Mouse (Mus musculus) thymus, postnatal 25 days (tissue): ENCODE results near the gene Ube4b.

Experiments
- DNase-seq: peaks from one replicate; pipeline ENCODE4 v3.0.0; 2022

The Ube4b gene

DNA sequence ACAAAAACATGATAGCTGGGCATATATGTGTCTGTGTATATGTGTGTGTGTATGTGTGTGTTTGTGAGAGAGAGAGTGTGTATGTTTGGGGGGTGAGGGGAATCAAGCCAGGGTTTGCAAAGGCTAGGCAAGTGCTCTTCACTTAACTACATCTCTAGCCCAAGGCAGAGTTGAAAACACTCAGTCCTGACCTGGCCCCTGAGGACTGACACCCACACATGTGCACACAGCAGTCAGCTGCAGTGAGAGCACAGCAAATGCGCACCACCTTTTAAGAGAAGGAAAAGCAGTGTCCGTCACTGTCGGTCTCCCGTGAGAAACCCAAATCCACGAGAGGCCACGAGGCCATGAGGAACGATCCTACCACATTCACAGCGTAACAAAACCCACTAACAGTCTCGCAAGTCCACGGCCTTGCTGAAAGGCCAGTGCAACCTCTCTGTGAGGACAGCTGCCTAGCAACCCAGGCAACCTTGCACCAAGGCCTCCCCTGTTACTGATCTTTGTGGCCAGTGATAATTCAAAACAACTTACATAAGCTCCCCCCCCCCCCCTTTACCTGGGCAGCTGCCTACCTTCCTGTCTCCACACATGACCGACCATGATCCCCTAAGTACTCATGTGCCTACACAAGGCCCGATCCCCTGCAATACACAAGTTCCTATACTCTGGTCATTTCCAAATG is 33.1 kb downstream of the Ube4b start:
- no peak for DNase-seq

DNA sequence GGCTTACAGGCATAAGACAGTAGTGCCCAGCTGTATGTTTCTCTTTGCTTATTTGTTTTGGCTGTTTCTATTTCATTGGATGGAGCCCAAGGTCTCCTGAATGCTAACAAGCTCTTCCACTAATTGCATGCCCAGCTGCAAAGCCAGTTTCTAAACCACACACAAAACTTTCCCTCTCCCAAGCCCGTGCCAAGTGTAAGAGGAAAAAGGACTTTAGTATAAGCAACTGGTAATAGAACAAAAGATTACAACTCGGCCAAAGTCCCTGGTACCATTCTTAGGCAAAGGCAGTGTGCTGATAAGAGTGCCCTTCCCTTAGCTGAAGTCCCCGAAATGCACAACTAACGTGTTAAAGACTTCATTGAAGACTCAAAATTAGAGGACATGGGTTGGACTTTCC is 34.2 kb downstream of the Ube4b start:
- no peak for DNase-seq

DNA sequence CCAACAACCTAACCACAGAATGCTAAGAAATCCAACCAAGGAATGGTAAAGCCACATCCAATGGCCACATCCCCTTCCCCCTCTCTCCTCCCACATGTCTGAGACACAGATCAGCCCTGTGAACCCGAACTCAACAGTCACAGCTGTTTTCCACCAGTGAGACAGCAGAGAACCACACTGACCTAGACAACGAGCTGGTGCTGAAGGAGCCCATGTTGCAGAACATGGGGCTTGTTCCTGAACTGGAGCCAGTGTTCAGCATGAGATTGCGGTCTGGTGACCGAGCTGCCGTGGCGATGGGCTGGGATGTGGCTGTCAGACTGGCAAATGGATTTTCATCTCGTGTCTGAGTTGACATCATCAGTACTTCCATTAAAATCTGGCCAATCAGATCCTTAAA is 45.5 kb downstream of the Ube4b start:
- DNase-seq: no peak

DNA sequence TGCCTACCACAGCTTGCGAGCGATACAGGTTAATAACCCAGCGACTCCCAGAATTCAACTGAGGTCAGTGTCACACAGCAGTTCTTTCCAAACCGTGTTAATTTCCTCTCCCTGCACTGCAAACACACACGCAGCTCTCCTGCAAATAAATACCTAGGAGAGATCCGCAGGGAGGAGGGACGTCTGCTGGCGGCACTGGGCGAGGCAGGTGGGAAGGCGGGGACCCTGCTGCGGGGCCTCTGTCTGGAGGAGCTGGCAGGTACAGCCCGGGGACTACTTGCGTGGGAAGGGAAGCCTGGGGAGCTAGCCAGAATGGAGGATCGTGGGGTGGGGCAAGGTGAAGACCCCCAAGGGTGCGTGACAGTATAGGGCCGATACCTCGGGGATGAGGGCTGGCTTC is 46.7 kb downstream of the Ube4b start:
- DNase-seq: no peak

DNA sequence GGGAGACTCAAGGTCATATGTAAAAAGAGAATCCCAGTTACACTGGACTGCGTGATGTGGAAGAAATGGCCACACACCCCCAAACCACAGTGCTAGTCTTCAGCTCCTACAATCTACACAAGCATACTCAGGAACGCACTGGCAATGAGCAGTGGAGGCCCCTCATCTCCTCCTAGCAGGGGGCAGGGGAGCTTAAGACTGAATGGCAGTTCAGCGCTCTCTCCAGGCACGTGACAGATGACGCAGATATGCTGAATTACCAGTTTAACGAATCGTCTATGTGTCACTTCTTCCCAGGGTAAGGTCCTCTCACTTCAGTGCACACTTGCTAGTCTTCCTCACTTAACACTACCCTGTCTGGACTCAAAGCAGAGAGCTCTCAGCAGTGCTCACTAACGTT is 47.7 kb downstream of the Ube4b start:
- no peak for DNase-seq

DNA sequence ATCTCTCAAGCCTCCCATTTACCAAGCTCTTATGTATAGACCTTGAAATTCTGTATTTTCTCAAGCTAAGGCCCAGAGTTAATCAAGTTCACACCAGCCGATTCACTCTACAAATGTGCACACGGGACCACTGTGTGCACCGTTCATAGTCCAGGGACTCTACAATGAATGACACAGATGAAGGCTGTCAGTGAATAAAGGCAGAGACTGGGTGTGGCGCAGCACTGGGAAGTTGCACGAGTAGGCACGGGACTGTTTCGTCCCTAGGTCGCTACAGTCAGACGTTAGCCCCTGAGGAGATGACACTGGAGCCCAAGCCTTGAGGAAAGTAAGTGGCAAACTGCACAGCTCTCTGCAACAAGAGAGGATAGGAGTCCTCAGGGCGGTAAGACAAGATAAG is 50.5 kb downstream of the Ube4b start:
- no peak for DNase-seq

DNA sequence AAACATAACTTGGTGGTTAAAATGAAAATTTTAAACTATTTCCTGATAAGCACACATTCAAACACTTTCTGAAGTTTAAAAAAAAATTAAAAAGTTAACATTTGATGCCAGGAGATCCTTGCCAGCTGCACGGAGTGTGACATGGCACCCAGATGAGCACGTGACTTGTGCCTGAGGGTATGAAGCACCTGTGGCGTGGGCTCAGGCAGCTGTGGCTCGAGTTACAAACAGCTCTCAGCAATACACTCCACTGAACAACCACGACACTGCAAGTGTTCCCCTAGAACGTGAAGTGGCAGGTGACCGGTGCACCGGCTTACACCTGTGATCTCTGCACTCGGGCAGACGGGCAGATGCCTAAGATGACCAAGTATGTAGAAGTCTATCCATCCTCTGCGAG is 51.9 kb downstream of the Ube4b start:
- peak; percentile 41 for DNase-seq

DNA sequence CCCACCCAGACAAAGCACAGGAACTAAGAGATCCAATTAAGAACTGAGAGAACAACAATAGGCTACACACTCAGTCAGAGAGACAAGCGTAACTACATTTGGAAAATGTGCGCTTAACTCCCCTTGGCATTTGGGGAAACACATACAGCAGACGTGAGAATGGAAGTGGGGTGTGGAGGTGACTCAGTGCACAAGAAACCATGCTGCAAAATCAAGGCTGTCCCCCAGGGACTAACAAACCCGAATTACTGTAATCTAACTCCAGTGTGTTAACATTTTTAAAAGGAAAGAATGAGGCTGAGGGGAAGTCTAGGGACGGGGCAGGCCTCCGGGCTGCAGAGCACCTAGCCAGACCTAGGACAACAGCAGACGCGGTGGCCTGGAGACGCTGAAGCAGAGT is 52.6 kb downstream of the Ube4b start:
- no peak for DNase-seq

DNA sequence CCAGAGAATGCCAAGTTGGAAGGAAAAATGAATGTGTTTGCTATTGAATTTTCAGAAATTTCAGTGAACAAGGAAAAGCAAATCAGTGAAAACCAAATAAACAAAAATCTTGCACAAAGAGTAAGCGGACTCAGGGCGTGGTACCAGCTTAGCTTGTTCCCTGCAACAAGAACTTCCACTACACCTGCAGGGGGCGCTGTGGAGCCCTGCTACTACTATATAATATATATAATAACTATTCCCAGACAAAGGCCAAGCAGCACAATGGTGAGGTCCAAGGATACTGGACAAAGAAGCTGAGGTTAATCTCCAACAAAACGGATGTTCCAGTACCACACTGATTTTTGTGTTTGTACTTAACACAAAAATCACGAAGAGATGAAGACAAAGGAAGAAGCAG is 53.1 kb downstream of the Ube4b start:
- peak; percentile 47 for DNase-seq

DNA sequence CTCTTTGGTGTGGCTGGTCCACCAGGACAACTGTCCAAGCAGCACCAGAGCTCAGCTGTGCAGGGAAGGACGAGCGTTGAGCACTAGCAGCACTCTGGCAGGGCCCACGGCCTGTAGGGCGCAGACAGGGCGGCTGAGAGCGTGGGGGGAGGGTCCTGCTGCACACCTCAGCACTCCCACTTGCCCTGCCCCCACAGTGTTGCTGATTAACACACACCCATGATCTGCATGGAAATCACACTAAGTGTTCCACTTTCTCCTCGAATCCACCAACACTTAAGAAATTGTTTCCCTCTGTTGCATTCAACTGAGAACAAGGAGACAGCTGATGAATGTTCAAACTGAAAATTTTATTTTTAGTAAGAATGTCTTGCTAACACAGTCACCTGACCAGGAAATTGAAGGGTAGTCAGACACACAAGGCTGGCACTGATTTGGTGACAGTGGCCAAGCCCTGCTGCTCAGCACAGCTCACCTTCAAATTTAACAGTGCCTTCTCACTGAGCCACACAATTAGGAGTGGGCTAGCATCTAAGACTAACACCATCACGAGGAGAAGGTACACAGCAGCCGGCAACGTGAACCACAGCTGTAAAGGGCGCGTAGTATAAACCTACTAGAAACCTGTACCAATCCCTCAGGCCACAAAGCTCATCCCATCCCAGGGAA is 60.7 kb downstream of the Ube4b start:
- no peak for DNase-seq

DNA sequence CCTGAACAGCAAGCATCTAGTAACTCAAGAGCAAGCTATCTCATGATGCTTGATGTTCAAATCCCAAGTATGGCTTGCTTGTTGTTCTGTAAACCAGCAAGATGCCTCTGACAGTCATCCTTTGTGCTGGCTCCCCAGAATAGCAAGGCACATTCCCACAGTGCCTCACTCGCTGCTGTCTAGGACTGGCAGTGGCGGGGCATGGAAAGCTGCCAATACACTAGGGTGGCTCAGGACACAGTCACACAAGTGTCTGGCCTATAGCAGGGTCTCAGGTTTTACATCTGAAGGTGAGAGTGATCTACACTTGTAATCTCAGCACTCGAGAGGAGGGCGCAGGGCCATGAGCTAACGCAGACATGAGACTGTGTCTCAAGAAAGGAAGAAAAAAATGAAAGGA is 61.7 kb downstream of the Ube4b start:
- no peak for DNase-seq

DNA sequence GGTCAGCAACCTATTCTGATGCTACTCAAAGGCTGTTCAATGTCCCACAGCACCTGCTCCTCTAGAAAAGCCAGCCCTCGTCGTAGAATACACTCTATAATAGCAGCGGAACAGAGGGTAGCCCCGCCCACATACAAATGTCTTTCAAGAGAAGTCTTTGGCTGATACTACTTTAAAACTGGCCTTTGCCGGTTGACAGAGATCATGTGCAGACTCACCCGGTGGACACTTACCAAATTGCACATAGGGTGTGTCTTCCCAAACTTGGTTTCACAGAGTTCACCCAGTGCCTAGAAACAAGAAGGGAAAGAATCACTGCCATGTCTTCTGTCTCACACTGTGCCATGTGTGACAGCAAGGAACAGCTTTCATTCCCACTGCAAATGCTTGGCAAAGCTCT is 65.5 kb downstream of the Ube4b start:
- DNase-seq: no peak

DNA sequence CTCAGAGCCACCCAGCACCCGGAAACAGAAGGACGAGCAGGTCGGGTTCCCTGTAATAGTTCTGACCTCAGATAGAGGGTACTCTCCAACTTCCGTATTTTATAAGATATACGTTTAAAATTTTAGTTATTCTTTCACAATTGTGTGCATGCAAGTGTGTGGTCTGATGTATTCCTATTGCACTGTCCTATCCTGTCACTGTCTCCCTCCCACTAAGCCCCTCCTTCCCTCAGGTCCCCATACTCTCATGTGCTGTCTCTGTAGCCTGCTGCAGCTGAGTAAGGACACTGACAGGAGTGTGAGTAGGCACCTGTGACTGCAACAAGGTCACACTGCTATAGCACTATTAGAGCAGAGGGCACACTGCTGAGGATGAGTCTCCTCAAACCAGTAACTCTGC is 65.9 kb downstream of the Ube4b start:
- no peak for DNase-seq

DNA sequence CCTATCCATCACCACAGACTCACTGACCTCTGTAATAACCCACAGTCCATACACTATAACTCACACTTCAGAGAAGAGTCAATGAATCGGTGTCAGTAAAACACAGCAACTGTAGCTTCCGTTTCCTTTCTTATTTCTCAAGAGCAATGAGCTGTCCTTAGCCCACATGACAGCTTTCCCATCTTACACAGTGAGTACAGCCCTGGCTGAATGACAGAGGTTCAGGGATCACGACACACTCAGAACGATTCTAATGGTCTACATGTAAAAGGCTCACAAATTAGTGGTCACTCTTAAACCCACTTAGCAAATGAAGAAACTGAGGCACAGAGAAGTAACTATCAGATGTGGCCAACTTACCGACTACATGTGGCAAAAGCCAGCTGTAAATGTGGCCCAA is 68.6 kb downstream of the Ube4b start:
- no peak for DNase-seq

DNA sequence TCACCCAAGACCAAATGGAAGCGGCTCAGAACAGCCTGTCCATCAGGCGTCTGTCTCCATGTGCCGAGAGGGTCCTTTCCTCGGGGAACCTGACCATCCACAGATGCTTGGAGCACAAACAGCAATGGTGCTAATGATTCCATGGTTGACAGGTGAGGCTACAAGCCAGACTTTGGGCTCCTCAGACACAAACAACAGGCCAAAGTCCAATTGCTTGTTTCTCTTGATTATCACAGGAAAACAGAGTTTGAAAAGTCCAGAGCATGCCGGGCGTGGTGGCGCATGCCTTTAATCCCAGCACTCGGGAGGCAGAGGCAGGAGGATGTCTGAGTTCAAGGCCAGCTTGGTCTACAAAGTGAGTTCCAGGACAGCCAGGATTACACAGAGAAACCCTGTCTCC is 71.9 kb downstream of the Ube4b start:
- no peak for DNase-seq

DNA sequence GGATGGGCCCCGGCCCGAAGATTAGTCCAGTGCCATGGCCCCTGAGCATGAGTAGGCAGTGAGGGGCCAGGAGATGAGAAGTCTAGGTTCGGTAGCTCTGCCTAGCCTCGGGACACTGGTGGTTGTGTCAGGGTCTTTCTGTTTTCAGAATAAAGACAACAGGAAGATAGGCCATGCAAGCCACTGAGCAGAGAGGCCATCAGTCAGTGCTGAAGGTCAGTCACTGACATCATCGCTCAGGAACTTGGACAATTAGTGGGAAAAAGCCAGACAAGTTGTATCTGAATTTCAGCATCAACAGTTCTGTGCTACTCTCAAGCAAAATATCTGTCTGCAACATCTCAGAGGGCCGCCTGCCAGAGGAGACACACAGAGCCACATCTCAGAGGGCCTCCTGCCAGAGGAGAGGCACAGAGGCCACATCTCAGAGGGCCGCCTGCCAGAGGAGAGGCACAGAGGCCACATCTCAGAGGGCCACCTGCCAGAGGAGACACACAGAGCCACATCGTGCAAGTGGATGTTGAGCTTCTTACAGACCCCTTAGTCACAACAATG is 74.9 kb downstream of the Ube4b start:
- no peak for DNase-seq

DNA sequence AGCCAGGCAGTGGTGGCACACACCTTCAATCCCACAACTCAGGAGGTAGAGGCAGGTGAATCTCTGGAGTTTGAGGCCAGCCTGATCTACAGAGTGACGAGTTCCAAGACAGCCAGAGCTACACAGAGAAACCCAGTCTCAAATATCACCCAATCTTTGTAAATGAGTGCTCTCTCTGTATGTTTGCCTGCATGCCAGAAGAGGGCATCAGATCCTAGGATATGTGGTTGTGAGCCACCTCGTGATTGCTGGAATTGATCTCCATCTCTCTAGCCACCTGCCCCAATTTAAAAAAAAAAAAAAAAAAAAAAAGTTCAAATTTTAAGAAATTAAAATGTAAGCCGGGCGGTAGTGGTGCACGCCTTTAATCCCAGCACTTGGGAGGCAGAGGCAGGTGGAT is 77.6 kb downstream of the Ube4b start:
- no peak for DNase-seq

DNA sequence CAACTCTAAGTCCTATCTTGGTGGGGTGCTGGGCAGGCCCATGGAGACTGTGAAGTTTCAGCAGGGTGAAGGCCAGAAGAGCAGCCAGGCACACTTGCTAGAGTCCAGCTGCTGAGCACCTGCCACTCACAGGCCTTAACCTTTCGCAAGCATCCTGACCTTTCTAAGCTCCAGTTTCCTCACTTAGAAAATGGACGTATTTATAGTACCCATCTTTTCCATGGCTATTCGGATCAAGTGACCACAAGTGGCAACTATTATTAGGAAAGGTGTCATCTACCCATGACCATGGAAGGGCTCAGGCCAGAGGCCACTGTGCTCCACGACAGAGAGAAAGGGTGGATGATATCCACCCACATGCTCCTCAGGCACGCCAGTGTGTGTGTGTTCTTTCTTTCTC is 80.7 kb downstream of the Ube4b start:
- DNase-seq: no peak

DNA sequence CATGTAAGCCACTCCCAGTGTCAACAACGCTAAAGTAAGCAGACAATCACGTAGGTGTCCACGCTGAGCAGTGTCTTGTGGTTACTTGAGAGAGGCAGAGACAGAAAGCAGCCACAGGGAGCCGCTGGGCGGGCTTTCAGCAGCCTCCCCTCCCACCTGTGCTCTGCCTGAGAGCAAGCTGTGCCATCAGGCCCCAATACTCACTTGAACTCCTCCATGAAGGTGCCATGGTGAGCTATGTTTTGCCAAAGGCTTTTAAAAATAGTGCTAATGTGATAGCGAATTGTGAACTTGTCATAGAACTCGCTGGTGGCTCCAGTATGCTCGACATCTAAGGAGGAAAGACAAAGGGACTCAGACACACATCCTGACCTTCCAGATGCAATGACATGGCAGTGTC is 82.2 kb downstream of the Ube4b start:
- no peak for DNase-seq

DNA sequence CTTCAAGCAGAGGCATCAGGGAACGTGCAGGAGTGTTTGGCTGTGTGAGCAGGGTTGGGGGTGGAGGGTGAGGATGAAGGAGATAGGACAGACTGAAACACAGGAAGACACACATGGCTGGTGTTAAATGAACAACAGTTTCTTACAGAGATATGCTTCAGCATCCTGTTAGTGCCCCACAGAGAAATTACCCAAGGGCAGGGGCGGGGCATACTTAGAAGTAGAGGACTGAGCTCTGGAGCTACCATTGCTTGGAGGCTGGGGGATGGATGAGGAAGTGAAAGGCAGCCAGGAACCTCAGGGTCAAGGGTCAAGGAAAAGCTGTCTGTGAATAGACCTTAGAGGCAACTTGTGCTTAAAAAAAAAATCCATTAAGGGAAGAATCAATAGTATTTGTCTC is 85.9 kb downstream of the Ube4b start:
- no peak for DNase-seq

DNA sequence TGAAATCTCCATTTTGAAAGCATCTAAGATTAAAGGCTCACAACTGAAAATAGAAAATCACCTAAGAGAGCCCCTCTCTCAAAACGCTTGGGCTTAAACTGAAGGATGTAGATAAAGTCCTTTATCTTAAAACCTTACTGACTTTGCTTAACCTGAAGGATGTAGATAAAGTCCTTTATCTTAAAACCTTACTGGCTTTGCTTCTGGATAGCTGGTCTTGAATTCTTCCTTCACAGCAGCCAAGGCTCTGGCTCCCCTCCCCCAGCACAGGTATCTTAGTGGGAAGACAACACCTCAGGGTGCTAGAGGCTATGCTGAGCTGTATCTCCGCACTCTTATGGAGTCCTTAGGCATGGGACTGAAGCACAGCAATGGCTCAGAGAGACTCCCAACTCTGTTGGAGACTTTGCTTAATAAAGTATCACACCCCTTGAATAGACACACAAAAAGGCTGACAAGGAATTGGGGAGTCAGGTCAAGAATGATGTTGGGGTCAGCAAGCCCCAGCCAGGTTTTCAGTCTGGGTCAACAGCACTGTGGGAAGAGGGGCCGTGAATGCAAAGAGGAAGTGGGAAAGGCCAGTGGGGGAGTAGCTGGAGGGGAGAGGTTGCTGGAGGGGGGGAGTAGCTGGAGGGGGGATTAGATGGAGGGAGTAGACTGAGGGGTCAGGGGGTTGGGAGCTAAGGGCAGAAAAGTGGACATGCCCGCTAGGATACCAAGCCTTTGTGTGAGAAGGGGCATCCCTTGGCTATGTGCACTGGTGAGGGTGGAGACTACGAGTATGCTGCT is 86.9 kb downstream of the Ube4b start:
- no peak for DNase-seq

DNA sequence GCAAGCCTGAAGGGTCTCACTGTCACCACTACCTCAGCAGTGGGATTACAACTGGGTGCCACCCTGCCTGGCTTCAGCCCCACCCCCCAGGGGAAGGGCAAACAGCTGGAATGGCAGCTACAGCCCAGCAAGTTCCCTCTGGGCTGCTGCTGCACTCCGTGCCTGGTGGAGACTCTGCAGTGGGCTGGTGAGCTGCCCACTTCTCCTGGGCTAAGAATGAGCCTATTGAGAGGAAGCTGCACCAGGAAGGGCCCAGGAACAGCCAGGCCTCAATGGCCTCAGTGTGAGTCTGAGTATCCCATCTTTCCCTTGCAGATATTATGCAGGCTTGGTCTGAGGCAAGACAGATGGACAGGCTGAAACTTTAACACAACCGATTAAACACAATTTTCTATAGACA is 88.4 kb downstream of the Ube4b start:
- no peak for DNase-seq

DNA sequence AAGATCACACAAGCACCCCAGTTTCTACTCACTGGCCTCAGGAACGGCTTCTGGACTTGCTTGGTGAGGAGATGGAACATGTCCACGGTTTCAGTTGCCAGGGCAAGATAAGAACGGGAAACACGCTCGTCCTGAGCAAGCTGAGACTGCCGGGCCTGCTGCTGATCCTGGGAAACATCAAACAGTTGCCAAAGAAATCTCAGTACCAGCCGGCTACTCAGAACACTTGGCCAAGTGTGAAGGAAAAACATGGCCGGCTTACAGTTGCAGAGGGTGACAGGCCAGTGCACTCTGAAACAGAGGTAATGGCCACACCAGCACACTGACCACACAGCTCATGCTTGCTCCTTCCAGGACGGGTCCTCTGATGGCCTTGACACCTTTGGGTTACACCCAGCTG is 89.2 kb downstream of the Ube4b start:
- DNase-seq: no peak

DNA sequence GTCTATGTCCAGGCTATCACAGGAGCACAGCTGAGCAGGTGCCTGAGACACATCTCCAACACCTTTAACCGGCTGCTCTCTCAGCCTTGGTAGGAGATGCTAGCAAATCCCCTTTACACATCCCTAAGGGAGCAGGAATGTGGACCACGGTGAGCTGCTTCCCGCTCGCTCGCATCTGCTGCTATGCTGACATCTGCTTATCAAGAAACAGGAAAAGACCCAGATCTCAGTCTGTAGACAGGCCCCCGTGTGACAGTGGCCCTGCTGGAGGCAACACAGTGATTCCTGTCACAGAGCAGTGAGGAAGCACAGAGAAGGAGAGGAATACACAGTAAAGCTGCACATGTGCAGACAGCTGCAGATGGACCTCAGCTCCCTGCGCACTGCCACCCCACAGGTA is 90.2 kb downstream of the Ube4b start:
- DNase-seq: no peak
